Mouse (Mus musculus): ENCODE measurements at regions not wholly inside any gene's neighbourhood (a gene's known extent, or its start where the extent isn't known, plus 50 kb on each side); places are given as distances from the start of the nearest gene placed in this dataset.

DNA sequence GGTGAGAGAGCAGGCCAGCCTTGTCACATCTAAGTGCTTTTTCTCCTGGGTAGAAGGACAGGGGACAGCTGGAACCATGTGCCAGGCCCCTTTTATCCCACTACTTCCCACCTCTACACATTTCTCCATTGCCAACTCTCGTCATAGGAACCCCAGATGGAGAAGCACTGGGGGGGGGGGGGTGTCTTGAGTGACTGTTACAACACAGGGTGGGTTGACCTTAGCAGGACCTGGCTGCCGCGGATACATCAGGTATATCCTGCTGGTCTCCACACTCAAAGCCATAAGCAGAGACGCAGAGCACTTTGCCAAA is 70.1 kb upstream of the Ppp2r5c start:
- Histone ChIP-seq H3K4me3 (ENCODE audit: low read depth, low read length) (no peak overlapping the region), H3K4me2 (ENCODE audit: low read depth, low read length) (no peak overlapping the region), H3K4me1 (ENCODE audit: insufficient read depth) (peaks cover 4% of the 10 kb centered on the region), H3K9ac (replicated peaks) (no peak overlapping the region), H3K27ac (ENCODE audit: low read depth) (no peak overlapping the region), H3K36me3 (replicated peaks; ENCODE audit: insufficient read depth, low read length) (no peaks in the 10 kb centered on the region), H3K9me3 (ENCODE audit: low read length) (no peaks in the 10 kb centered on the region), H3K27me3 (ENCODE audit: insufficient read depth, low read length) (peaks cover 17% of the 10 kb centered on the region)
- TF ChIP-seq EP300 (IDR thresholded peaks at IDR 0.05; ENCODE audit: low read depth) (no peak), CTCF (IDR thresholded peaks at IDR 0.05; ENCODE audit: low read depth) (no peak)
- 48% methylated on average over 4 of the region's 4 CpGs for WGBS (ENCODE audit: insufficient replicate concordance)
- ATAC-seq (no peak), DNase-seq (no peak)

DNA sequence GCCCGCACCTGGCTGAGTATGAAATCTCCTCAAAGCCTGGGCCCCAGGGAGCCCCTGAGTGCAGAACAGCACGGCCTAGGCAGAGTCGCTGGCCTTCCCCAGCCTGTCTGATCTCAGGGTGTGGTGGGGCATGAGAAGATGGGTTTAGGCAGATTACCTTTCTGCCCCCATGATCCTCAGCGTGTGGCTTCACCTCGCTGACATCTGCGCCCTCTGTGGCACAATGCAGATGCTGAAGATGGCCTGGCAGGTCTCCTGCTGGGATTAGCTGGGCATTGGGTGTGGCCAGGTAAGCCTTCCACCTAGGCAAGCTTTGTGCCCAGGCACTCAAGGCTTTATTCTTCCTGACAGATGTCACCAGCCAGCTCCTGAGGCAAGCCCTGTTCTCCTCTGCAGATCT is 69.6 kb upstream of the Ppp2r5c start:
- peaks cover 17% of the 10 kb centered on the region for H3K27me3 ChIP-seq (ENCODE audit: insufficient read depth, low read length)
- H3K36me3 ChIP-seq (replicated peaks; ENCODE audit: insufficient read depth, low read length), result no peaks in the 10 kb centered on the region
- no peak overlapping the region for H3K27ac ChIP-seq (ENCODE audit: low read depth)
- peaks cover 4% of the 10 kb centered on the region for H3K4me1 ChIP-seq (ENCODE audit: insufficient read depth)
- ATAC-seq (no peak), DNase-seq (no peak)
- TF ChIP-seq CTCF (IDR thresholded peaks at IDR 0.05; ENCODE audit: low read depth) (no peak), EP300 (IDR thresholded peaks at IDR 0.05; ENCODE audit: low read depth) (no peak)
- WGBS (ENCODE audit: insufficient replicate concordance), result 77% methylated on average over 6 of the region's 6 CpGs
- no peak overlapping the region for H3K9ac ChIP-seq (replicated peaks)
- no peaks in the 10 kb centered on the region for H3K9me3 ChIP-seq (ENCODE audit: low read length)
- H3K4me2 ChIP-seq (ENCODE audit: low read depth, low read length), result no peak overlapping the region
- H3K4me3 ChIP-seq (ENCODE audit: low read depth, low read length), result no peak overlapping the region

DNA sequence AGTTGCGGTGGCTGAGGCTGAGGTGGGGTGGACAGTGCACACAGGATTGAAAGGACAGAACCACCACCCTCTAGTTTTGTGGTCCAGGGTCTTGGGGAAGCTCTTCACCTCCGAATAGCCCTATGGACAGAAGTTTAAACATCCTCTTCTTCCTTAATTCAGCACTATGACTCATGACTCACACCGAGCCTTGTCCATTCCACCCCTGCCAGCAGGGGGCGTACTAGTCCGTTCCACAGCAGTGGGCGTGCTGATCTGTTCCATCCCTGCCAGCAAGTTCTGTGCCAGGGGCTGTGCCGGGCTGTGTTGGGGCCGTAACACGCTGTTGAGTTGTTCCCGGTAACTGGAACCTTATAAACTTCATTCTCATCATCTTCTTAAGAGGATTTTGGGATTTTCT is 69.2 kb upstream of the Ppp2r5c start:
- H3K9ac ChIP-seq (replicated peaks), result no peak overlapping the region
- TF ChIP-seq CTCF (IDR thresholded peaks at IDR 0.05; ENCODE audit: low read depth) (peak; percentile 71), EP300 (IDR thresholded peaks at IDR 0.05; ENCODE audit: low read depth) (no peak)
- H3K4me2 ChIP-seq (ENCODE audit: low read depth, low read length), result no peak overlapping the region
- no peak for ATAC-seq
- no peaks in the 10 kb centered on the region for H3K36me3 ChIP-seq (replicated peaks; ENCODE audit: insufficient read depth, low read length)
- no peak overlapping the region for H3K27ac ChIP-seq (ENCODE audit: low read depth)
- H3K4me1 ChIP-seq (ENCODE audit: insufficient read depth), result peaks cover 4% of the 10 kb centered on the region
- no peaks in the 10 kb centered on the region for H3K9me3 ChIP-seq (ENCODE audit: low read length)
- peaks cover 16% of the 10 kb centered on the region for H3K27me3 ChIP-seq (ENCODE audit: insufficient read depth, low read length)
- 60% methylated on average over 10 of the region's 10 CpGs for WGBS (ENCODE audit: insufficient replicate concordance)
- no peak overlapping the region for H3K4me3 ChIP-seq (ENCODE audit: low read depth, low read length)
- DNase-seq, result peak; percentile 75

DNA sequence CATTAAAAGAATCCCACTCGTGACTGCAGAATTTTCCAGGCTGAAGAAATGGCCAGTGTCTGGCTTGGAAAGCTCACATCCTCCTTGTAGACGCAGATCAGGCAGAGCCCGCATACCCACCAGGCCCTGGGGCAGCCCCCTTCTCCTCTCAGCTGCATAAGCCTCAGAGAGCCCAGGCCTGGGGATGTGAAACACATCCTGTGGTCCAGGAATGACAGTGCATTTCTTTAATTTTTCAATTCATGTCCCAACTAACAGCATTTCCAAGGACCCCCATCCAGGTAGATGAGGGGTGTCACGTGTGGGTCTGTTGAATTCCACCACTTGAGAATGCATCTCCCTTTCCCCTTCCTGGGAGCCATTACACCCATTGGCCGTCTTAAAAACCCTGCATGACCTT is 68.6 kb upstream of the Ppp2r5c start:
- H3K4me2 ChIP-seq (ENCODE audit: low read depth, low read length), result no peak overlapping the region
- H3K27me3 ChIP-seq (ENCODE audit: insufficient read depth, low read length), result peaks cover 13% of the 10 kb centered on the region
- peaks cover 4% of the 10 kb centered on the region for H3K4me1 ChIP-seq (ENCODE audit: insufficient read depth)
- TF ChIP-seq CTCF (IDR thresholded peaks at IDR 0.05; ENCODE audit: low read depth), result no peak
- TF ChIP-seq EP300 (IDR thresholded peaks at IDR 0.05; ENCODE audit: low read depth), result no peak
- H3K27ac ChIP-seq (ENCODE audit: low read depth), result no peak overlapping the region
- DNase-seq (no peak), ATAC-seq (no peak)
- 71% methylated on average over 5 of the region's 5 CpGs for WGBS (ENCODE audit: insufficient replicate concordance)
- H3K4me3 ChIP-seq (ENCODE audit: low read depth, low read length), result no peak overlapping the region
- H3K9ac ChIP-seq (replicated peaks), result no peak overlapping the region
- H3K36me3 ChIP-seq (replicated peaks; ENCODE audit: insufficient read depth, low read length), result no peaks in the 10 kb centered on the region
- H3K9me3 ChIP-seq (ENCODE audit: low read length), result no peaks in the 10 kb centered on the region

DNA sequence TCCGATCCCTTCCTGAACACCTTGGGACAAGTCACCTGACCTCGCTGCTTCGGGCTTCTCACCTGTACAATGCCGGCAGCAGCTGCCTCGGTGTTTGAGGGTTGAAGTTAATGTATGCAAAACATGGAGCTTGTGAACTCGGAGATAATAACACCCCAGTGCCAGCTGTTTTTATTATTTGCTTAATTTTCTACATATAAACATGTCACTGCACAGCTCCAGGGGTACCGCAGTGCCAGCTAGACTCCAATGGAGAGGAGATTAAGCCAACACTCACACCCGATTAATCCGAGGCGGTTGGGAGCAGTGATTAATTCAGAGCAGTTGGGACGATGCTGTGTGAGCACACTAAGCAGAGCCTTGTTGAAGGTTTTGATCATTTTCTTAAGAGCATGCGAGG is 67.2 kb upstream of the Ppp2r5c start:
- Histone ChIP-seq H3K4me3 (ENCODE audit: low read depth, low read length) (no peak overlapping the region), H3K27me3 (ENCODE audit: insufficient read depth, low read length) (peaks cover 6% of the 10 kb centered on the region), H3K27ac (ENCODE audit: low read depth) (no peak overlapping the region), H3K36me3 (replicated peaks; ENCODE audit: insufficient read depth, low read length) (no peaks in the 10 kb centered on the region), H3K9me3 (ENCODE audit: low read length) (no peaks in the 10 kb centered on the region), H3K4me1 (ENCODE audit: insufficient read depth) (peaks cover 4% of the 10 kb centered on the region), H3K9ac (replicated peaks) (no peak overlapping the region), H3K4me2 (ENCODE audit: low read depth, low read length) (no peak overlapping the region)
- DNase-seq (no peak), ATAC-seq (no peak)
- 80% methylated on average over 12 of the region's 12 CpGs for WGBS (ENCODE audit: insufficient replicate concordance)
- TF ChIP-seq CTCF (IDR thresholded peaks at IDR 0.05; ENCODE audit: low read depth) (no peak), EP300 (IDR thresholded peaks at IDR 0.05; ENCODE audit: low read depth) (no peak)

DNA sequence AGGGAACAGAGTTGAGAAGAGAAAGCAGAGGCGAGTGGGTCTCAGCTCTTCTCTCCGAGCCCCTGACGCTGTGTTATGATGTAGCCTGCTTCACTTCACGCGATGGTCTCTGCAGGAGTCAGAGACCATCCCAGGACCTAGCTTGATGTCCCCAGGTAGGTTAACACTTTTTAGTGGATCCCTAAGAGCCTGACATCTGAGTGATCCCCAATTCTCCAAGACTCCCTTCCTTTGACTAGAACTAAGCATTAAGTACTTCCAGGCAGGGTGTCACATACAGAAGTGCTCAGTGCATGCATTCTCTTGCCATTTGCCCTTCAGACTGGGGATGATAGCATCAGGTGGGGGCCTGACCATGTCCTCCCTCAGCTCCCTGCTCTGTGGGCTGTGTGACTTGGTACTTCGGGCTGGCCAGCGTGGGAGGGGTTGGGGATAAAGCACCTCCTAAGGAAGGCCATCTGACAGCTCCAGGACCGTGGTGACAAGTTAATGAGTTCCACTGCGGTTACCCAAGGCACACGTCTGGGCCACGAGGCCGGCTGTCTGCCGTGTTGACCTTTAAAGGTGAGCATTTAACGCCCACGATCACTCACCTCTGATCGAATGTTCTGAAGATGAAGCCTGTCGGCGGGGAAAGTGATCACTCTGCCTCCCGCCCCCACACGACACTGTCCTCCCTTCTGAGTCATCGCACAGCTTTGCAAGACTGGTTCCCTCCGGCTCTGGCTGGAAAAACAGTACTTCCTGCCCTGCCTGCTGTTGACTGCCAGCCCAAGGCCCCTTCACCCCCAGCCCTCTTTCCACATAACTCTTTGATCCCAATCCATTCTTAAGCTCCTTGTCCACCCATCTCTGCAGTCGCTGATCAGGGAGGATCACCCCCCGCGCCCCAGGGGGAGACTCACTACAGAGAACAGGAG is 65.8 kb upstream of the Ppp2r5c start:
- DNase-seq (peak; percentile 63), ATAC-seq (peak; percentile 92)
- WGBS (ENCODE audit: insufficient replicate concordance), result 50% methylated on average over 25 of the region's 25 CpGs
- H3K9me3 ChIP-seq (ENCODE audit: low read length), result no peaks in the 10 kb centered on the region
- no peak overlapping the region for H3K9ac ChIP-seq (replicated peaks)
- H3K4me2 ChIP-seq (ENCODE audit: low read depth, low read length), result no peak overlapping the region
- no peak overlapping the region for H3K4me3 ChIP-seq (ENCODE audit: low read depth, low read length)
- H3K27me3 ChIP-seq (ENCODE audit: insufficient read depth, low read length), result no peaks in the 10 kb centered on the region
- H3K27ac ChIP-seq (ENCODE audit: low read depth), result peak overlapping the region; percentile 29; the same call in 1 of the 2 replicates
- H3K4me1 ChIP-seq (ENCODE audit: insufficient read depth), result peaks cover 4% of the 10 kb centered on the region
- no peak for TF ChIP-seq CTCF (IDR thresholded peaks at IDR 0.05; ENCODE audit: low read depth)
- no peak for TF ChIP-seq EP300 (IDR thresholded peaks at IDR 0.05; ENCODE audit: low read depth)
- H3K36me3 ChIP-seq (replicated peaks; ENCODE audit: insufficient read depth, low read length), result no peaks in the 10 kb centered on the region
